Mouse (Mus musculus) spleen, postnatal 10 days (tissue): Measurements from ENCODE around the gene Calr3.
A peak's percentile ranks its signal among the peaks of the same experiment; 100 is the strongest.

ENCODE experiments used
- DNase-seq, 2 experiments: peaks; one replicate each; pipeline ENCODE4 v3.0.0; 2021 to 2022; ENCODE audit warnings: low spot score in 2 of 2

Gene Calr3

DNA sequence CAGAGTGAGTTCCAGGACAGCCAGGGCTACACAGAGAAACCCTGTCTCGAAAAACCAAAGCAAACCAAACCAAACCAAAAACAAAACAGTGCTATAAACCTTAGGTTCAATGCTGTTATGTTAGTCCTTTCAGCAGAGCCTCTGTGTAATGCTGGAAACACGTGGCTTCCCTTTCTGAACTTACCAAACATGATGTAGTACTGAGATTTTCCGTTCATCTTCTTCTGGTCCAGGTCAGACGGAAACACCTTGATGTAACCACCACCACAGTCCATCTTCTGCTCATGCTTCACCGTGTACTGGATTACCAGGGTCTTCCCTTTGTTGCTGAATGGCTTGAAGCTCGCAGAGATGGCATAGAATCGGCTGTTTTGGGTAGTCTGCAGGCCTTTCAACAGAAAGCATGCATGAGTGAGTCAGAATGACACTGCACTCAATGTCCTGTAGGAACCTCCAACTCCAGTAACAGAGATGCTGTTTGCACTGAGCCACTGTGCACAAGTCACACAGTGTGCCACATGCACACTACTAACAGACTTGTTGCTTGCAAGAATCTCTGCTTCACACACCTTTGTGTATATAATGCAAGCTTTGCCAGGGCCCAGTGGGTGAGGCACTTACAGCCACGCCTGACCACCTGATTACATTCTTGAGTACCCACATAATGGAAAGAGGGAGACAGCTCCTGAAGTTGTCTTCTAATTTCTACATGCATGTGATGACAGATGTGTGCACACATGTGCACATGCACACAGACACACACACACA is 5.2 kb downstream of the Calr3 start:
- DNase-seq, result no peak

DNA sequence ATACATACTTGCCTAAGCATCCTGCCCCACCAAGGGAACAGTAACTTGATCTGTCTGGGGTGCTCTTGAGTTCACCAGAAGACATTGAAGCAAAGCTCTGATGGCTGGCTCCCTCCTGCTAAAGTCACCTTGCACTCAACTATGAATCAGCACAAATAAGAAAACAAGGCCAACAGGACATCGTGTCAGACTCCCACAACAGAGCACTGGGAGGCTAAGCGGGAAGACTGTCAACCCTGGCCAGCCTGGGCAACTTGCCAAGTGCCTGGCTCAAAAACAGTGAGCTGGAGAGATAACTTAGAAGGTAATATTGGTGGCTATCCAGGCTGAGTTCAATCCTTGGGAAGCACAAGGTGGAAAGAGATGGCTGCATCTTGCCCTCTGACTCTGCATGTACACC is 8.7 kb downstream of the Calr3 start:
- DNase-seq, result peak; percentile 40 to 66

DNA sequence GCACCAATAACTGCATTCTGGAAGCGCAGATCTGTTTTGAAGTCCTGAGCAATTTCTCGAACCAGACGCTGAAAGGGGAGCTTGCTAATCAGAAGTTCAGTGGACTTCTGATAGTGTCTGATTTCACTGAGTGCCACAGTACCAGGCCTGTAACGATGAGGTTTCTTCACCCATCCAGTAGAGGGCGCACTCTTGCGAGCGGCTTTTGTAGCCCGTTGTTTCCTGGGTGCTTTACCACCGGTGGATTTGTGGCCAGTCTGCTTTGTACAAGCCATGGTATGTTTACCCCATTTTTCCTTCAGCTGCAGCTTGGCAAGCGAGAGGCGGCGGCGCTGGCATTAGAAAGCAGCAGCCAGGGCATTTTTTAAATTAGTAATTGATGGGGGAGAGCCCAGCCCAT is 14.0 kb downstream of the Calr3 start:
- DNase-seq, result peak; percentile 47 to 73

DNA sequence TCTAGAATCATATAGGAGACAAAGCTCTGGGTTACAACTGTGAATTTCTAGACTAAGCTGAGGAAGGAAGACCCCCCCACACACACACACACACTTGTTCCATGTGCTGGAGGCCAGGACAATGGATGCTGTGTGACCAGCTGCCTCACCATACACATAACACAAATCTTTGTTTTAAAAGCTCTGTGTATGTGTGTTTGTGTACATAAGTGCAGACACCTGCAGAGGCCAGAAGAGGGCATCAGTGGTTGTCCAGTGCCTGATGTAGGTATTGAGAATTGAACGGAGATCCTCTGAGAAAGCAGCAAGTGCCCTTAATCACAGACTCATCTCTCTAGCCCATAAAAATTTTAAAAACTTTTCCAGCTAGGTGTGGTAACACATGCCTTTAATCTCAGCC is 20.7 kb downstream of the Calr3 start:
- no peak for DNase-seq

DNA sequence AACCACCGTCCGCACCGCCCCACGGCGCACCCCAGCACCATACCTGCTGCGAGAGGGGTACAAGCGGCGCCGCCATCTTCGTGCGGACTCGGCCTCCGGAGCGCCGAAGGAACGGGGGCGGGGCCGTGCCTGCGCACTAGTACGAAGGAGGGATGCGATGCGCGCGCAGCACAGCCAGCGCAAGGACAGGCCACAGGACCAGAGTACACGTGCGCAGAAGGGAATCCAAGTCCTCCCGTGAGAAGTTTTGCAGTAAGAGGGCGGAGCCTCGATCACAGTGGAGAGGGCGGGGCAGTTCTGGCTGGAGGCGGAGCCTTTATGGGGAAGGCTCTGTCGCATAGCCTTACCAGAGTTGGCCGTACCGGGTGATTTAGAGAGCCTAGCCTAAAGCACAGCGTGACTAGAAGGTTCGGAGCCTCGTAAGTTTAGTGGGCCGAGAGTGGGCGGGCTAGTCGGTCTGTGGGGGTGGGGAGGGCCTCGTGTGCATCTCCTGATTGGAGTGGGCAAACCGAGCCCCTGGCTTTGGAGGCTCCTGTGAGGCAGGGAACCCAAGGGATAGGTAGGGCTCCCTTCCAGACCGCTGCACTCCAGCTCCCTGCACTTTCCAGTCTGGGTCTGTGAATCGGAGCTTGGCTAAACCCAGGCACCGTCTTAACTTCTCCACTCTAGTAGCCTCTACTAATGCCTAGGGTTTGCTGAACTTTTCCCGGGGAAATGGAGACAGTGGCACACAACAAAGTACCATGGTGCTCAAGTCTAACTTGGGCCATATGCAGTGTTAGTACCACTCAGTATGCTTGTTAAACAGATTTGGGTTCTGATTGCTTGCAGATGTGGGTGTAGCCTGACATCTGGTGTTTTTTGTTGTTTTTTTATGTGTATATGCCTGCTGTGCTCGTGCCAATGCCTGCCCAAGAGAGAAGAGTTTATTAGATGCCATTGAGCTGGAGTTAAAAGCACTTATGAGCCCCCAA is 22.0 kb downstream of the Calr3 start, which contains the start of gene Eps15l1:
TSS of gene Eps15l1 (minus strand) at position 99 of the 974 bp plus-strand sequence.
- peak; percentile 98 to 100 for DNase-seq

DNA sequence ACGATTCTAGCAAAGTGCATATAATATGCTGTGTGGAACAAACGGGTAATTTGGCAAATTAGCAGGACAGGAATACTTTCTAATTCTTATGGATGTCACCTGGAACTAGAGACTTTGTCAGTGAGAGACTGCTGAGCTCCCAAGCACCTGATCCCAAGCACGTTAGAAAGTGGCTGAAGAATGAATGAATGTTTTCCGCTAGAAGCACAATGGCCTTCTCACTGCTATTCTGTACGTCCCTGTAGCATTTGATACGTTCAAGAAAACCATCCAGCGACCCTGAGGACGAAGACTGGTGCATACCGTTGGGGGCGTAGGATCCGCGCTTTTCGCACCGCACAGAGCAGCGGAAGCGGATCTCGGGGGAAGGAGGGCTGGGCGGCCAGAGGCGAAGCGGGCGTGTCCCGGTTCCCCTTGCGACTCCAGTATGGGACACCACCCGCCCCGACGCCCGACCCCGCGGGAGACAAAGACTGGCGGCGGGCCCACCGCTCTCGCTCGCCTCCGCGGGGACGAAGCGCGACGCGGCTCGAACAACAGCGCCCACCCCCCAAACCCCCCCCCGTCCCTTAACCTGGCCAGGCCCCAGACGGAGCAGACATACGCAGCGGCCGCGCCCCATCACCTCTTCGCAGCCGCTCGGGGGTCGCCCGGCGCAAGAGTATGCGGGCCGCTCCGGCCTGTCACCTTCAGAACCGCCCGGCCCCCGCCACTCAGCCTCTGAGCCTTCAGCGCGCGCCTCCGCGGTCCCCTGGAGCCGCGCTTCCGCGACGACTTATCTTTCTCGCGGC is 22.9 kb downstream of the Calr3 start:
- peak; percentile 61 to 75 for DNase-seq

DNA sequence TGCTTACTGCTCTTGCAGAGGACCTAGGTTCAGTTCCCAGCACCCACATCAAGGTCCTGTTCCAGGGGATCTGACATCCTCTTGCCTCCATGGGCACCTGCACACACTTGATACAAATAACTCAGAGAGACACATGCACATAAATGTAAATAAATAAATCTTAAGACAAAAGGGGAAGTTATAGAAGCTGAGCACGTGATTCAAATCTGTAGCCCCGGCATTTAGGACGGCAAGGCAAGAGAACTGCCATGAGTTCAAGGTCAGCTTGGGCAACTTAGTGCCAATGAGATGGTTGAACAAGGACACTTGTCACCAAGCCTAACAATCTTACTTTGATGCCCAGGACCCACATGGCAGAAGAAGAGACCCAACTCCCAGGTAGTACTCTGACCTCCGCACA is 25.6 kb downstream of the Calr3 start:
- DNase-seq, result no peak

DNA sequence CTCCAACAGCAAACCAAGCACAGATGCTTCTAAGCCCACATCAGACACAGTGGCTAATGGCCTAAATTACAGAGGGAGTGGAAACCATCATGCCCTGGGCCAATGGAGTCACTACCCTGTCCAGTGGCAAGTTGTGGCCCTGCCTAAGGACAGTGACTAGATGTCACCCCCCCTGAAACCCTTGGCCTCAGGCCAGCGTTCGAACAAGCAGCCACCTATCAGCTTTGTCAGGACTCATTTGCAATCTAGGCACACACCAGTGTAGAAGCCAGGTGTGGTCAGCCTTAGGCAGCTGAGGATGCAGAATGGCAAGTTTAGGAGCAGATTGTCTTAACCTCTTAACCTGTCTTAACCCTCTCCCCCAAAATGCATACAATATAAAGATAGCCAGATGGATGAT is 28.4 kb downstream of the Calr3 start:
- peak in 1 of 2 experiments; percentile 65 for DNase-seq

DNA sequence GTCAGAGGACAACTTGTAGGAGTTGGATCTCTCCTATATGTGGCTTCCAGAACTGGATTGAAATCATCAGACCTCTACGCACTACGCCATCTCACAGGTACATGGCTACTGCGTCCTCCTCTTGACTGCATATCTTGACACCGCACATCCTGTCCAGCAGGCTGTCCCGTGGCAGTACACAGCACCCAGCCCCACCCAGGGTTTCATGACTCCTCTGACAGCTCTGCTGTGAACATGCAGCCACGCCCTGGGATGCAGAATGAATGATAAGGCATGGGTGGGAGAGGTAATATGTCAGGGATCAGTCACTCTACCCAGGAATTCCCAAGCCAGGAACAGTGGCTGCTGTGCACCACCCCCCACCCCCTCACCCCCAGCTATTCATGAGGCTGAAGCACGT is 29.8 kb downstream of the Calr3 start:
- peak; percentile 65 to 86 for DNase-seq

DNA sequence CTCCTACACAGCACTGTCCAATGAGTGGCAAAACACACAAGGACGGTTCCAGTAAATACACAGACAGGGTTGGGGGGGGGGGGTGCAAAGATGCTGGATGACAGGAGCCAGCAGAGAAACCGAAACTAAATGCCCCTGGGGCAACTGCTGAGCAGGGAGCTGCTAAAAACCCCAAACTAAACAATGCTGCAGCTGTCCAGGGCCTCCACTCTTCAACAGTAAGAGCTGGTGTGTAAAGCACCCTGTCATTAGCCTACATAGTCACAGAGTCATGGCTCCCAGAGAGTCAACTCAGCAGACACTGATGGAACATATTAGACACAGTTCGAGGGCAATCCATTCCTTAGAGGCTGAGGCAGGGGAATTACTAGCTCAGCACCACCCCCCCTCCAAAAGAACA is 34.2 kb downstream of the Calr3 start:
- no peak for DNase-seq

DNA sequence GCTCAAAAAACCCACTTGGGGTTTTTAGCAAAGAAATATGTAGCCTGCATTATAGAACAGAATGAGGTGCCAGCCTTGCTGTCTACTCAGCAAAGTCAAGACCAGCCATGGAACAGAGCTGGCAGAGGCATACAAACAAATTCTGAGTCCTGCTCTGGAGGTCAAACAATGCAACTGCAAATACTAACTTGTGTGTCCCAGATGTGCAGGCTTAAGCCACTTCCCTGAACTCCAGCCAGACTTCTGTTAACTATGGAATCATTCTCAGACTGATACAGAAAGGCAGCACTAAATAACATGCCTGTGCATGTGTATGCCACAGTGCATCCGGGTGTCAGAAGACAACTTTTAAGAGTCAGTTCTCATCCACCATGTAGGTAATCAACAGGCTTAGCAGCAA is 35.8 kb downstream of the Calr3 start:
- DNase-seq, result no peak

DNA sequence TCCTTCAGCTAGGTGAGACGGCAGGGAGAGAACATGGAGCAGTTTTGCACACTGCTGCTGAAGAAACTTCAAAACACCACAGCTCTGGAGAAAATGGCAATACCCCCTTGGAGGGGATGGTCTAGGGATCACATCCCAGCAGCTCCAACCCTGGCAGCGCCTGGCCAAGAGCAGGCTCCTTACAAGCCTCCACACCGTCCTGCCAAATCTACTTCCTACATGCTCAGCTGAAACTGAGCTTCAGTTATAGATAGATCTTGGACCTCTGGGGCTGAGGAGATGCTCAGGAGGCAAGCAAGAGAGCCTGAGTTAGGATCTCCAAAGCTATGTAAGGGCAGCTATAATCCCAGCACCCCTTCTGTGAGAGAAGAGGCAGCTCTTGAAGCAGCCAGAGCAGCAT is 40.7 kb downstream of the Calr3 start:
- no peak for DNase-seq

DNA sequence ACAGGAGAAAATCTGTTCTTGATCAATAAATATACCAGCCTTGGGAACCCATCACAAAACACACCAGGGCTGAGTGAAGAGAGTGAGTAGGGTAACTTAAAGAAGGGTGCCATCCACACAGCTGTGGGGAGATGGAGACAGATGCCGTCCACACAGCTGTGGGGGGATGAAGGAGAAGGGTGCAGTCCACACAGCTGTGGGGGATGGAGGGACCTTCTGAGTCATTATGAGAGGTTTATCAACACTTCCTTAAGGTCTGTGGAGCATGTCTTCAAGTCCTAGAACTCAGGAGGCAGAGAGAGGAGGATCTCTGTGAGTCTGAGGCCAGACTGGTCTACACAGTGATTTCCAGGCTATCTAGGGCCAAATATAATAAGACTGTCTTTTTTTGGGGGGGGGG is 42.3 kb downstream of the Calr3 start:
- no peak for DNase-seq

DNA sequence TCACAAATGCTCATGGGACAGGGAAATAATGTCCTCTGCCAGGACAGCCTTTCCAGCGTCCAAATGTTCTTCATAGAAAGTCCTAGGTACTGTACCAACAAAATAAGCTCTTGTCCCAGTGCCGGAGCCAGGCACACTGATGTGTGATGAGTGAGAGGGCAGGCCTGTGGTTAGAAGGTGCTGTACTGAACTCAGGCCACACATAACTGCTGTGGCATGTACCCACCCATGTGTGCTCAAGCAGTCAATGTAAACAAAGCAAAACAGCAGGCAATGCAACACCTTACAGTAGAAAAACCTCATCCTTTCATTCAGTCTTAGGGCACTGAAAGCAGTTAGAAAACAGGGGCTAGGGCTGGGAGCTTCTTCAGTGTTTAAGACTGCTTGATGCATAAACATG is 57.9 kb downstream of the Calr3 start:
- DNase-seq, result no peak

DNA sequence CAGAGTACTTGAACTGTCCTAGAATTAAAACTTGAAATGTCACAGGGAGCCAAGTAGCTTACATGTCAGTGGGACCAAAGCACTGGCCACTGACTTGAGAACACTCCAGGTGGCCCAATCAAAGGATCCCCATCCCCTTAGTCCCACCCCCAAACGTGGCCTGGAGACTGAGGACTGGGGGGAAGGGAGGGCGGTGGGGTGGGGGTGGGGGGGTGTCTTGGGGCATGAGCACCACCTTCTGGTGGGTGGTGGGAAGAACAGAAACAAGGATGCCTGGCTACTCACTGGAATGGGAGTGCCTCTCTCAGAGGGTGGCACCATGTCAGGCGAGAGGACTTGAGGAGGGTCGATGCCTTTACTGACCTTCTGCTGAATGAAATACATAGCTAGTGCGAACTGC is 61.3 kb downstream of the Calr3 start:
- DNase-seq, result peak in 1 of 2 experiments; percentile 33

DNA sequence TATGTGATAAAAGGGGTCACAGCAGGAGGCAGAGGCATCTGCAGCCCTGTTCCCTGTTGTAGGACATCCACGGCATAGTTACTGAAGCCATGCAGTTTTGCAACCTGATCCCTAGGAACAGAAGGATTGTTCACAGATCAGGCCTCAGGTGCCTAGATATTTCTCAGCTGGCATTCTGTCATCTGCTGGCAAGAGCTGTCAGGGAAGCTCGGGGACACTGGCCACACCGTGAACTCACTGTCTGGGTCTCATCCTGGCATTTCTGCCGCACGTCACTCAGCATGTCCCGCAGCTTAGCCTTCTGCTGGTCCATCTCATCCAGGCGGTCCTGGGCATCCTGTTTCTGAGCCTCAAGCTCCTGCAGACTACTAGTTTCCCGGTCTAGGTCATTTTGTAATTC is 63.0 kb downstream of the Calr3 start:
- no peak for DNase-seq

DNA sequence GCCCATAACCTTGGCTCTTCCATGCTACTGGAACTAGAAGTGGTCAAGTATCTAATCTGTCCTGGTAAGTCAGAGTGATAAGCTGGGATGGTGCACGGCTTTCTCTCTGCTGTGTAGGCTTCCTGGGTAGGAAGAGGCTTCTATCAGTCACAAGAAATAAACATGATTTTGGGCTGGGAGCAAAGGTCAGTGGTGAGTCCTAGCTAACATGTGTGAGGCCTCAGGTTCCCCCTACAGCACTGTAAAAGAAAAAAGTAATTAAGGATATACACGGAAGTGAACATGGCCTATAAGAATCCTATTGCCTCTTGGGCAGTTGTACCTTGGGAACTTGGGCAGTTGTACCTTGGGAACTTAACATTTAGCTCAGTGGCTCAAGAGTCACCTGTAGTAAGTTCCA is 66.8 kb downstream of the Calr3 start:
- no peak for DNase-seq

DNA sequence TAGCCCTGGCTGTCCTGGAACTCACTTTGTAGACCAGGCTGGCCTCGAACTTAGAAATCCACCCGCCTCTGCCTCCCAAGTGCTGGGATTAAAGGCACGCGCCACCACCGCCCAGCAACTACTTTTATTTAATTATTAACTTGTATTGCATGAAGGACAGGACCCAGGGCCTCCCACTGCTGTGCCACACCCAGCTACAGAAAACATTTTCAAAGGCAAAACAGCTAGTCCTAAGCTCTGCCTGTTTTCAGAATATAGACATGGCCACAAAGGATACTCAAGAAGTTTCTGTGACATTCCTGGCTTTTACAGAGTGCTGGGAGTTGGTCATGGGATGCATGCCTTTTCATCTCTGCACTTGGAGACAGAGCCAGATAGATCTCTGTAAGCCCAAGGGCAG is 67.4 kb downstream of the Calr3 start:
- no peak for DNase-seq

DNA sequence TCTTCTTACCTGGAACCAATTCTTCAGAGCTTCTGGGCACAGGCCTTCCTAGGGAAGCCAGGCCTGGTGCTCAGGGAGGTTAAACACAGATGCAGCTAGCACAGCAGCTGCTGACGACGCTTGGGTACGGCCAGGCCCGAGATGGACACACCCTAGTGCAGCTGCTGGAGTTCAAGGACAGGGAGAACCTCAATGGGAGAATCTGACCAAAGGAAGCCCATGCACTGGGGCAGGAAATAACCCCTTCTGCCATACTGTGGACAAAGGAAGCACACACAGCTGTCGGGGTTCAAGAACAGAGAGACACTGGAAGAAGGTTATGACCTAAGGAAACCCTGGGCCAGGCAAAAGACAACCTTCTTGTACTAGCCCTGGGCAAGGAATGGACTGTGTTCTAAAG is 68.5 kb downstream of the Calr3 start:
- no peak for DNase-seq
